Mouse (Mus musculus) liver, embryonic 16.5 days (tissue): ENCODE results near the gene Slc24a1. TPM values are rescaled to one million over a fixed set of nuclear protein-coding genes. Genes with fewer than 3 reads are reported as not detected.

ENCODE experiments used
- ATAC-seq: fragments of 200-750 bp; cut with Nextera tagmentation; 2 replicates; pipeline ENCODE4 v1.8.0; 2017; ENCODE audit warnings: low read depth, mild to moderate bottlenecking, moderate number of reproducible peaks, moderate library complexity
- H3K27ac ChIP-seq: fragments of 300-500 bp; sonication (generic); 2 replicates; pipeline ENCODE4 v1.5.1; 2014; ENCODE audit warnings: mild to moderate bottlenecking, low read length
- H3K27me3 ChIP-seq: fragments of 300-500 bp; sonication (generic); 2 replicates; pipeline ENCODE4 v1.6.1; 2014; ENCODE audit warnings: low read depth, low read length, mixed read lengths; ENCODE audit not compliant: control insufficient read depth, insufficient read depth
- H3K36me3 ChIP-seq: fragments of 300-500 bp; sonication (generic); 2 replicates; pipeline ENCODE4 v1.6.1; 2014; ENCODE audit warnings: mild to moderate bottlenecking; ENCODE audit not compliant: control insufficient read depth, insufficient read depth
- H3K4me1 ChIP-seq: fragments of 300-500 bp; sonication (generic); 2 replicates; pipeline ENCODE4 v1.6.1; 2014; ENCODE audit warnings: low read depth, low read length, mixed read lengths; ENCODE audit not compliant: control insufficient read depth
- H3K4me2 ChIP-seq: fragments of 300-500 bp; sonication (generic); 2 replicates; pipeline ENCODE4 v1.6.1; 2014; ENCODE audit warnings: low read depth, low read length, mixed read lengths
- H3K4me3 ChIP-seq: fragments of 300-500 bp; sonication (generic); 2 replicates; pipeline ENCODE4 v1.5.1; 2014; ENCODE audit warnings: low read depth, mild to moderate bottlenecking, low read length
- H3K9ac ChIP-seq: fragments of 300-500 bp; sonication (generic); 2 replicates; pipeline ENCODE4 v1.6.1; 2014; ENCODE audit warnings: low read depth, low read length
- H3K9me3 ChIP-seq: fragments of 300-500 bp; sonication (generic); replicated peaks from 2 replicates; pipeline ENCODE4 v1.6.1; 2016; ENCODE audit warnings: low read length; ENCODE audit not compliant: control insufficient read depth
- WGBS: fragments of 180-500 bp; shearing (Covaris S2); extraction: QIAGEN DNeasy Blood & Tissue Kit; methylation state at CpG from one replicate; pipeline ENCODE4 v1.1.7; 2014; ENCODE audit not compliant: insufficient replicate concordance; 5-methylcytosine and 5-hydroxymethylcytosine counted together
- polyA plus RNA-seq: library from polyadenylated mRNA; unstranded; fragments of >200 nt; fragmentation: Nextera tagmentation; extraction: Ambion mirVana; gene quantifications from 2 replicates; pipeline ENCODE4 v1.2.1, GENCODE M21; 2015

The Slc24a1 gene
- polyA plus RNA-seq, 1 experiment from 2014 or later: 0.07 TPM

- peaks cover 35% of the 10 kb centered on the region for H3K4me1 ChIP-seq
These were observed 21.2 kb downstream of the Slc24a1 start for GRCm38 (mm10) chr9:64930256-64930655.

GRCm38 (mm10) chr9:64926201-64926991 is 25.0 kb downstream of the Slc24a1 start:
- no peak overlapping the region for H3K9ac ChIP-seq
- no peak overlapping the region for H3K27ac ChIP-seq
- H3K4me2 ChIP-seq: no peak overlapping the region
- WGBS: 66% methylated on average over 8 of the region's 8 CpGs
- no peaks in the 10 kb centered on the region for H3K9me3 ChIP-seq
- peaks cover 11% of the 10 kb centered on the region for H3K36me3 ChIP-seq
- no peak overlapping the region for H3K4me3 ChIP-seq
- no peaks in the 10 kb centered on the region for H3K27me3 ChIP-seq
- ATAC-seq: peak; percentile 37; the same call in 1 of the 2 replicates
- no peaks in the 10 kb centered on the region; the same call in 1 of the 2 replicates for H3K4me1 ChIP-seq

More at GRCm38 (mm10) chr9:64930256-64930655, 21.2 kb downstream of the Slc24a1 start:
- ATAC-seq: no peak
- H3K4me2 ChIP-seq: no peak overlapping the region
- H3K27me3 ChIP-seq: no peaks in the 10 kb centered on the region
- H3K36me3 ChIP-seq: no peaks in the 10 kb centered on the region
- 59% methylated on average over 4 of the region's 4 CpGs for WGBS
- H3K4me3 ChIP-seq: no peak overlapping the region
- no peak overlapping the region for H3K9ac ChIP-seq
- no peaks in the 10 kb centered on the region for H3K9me3 ChIP-seq
- no peak overlapping the region for H3K27ac ChIP-seq

GRCm38 (mm10) chr9:64925771-64926170 is 25.6 kb downstream of the Slc24a1 start:
- no peak for ATAC-seq
- H3K4me2 ChIP-seq: no peak overlapping the region
- WGBS: 54% methylated on average over 5 of the region's 5 CpGs

GRCm38 (mm10) chr9:64918560-64918959 is 32.8 kb downstream of the Slc24a1 start:
- H3K36me3 ChIP-seq: peaks cover 54% of the 10 kb centered on the region
- H3K4me1 ChIP-seq: no peaks in the 10 kb centered on the region
- 48% methylated on average over 16 of the region's 16 CpGs for WGBS
- H3K9me3 ChIP-seq: no peaks in the 10 kb centered on the region
- H3K27me3 ChIP-seq: no peaks in the 10 kb centered on the region
- ATAC-seq: peak; percentile 50; the same call in 1 of the 2 replicates
- peak overlapping the region; percentile 36 for H3K4me3 ChIP-seq
- 0 out of 2 replicates have a peak overlapping the region, but pooled peaks have one; percentile 1 for H3K9ac ChIP-seq
- no peak overlapping the region for H3K27ac ChIP-seq
- H3K4me2 ChIP-seq: peak overlapping the region; percentile 39

More at GRCm38 (mm10) chr9:64925771-64926170, 25.6 kb downstream of the Slc24a1 start:
- no peaks in the 10 kb centered on the region for H3K27me3 ChIP-seq
- H3K4me1 ChIP-seq: no peaks in the 10 kb centered on the region; the same call in 1 of the 2 replicates
- H3K27ac ChIP-seq: no peak overlapping the region
- H3K9ac ChIP-seq: no peak overlapping the region
- H3K9me3 ChIP-seq: no peaks in the 10 kb centered on the region
- peaks cover 16% of the 10 kb centered on the region for H3K36me3 ChIP-seq
- H3K4me3 ChIP-seq: no peak overlapping the region

- H3K9ac ChIP-seq: no peak overlapping the region
- no peaks in the 10 kb centered on the region for H3K4me1 ChIP-seq
- WGBS: 52% methylated on average over 4 of the region's 4 CpGs
- peaks cover 69% of the 10 kb centered on the region for H3K36me3 ChIP-seq
- H3K27ac ChIP-seq: no peak overlapping the region
- H3K9me3 ChIP-seq: no peaks in the 10 kb centered on the region
- no peak for ATAC-seq
- H3K4me2 ChIP-seq: no peak overlapping the region
- no peak overlapping the region for H3K4me3 ChIP-seq
- no peaks in the 10 kb centered on the region for H3K27me3 ChIP-seq
These were observed 36.8 kb downstream of the Slc24a1 start for GRCm38 (mm10) chr9:64914629-64915028.

GRCm38 (mm10) chr9:64913973-64914372 is 37.4 kb downstream of the Slc24a1 start:
- Histone ChIP-seq H3K27ac (0 out of 2 replicates have a peak overlapping the region, but pooled peaks have one; percentile 27), H3K4me3 (no peak overlapping the region), H3K27me3 (no peaks in the 10 kb centered on the region), H3K4me2 (no peak overlapping the region), H3K9me3 (no peaks in the 10 kb centered on the region), H3K36me3 (peaks cover 71% of the 10 kb centered on the region), H3K9ac (no peak overlapping the region), H3K4me1 (no peaks in the 10 kb centered on the region)
- ATAC-seq: peak; percentile 52; the same call in 1 of the 2 replicates
- WGBS: 94% methylated on average over 2 of the region's 2 CpGs

GRCm38 (mm10) chr9:64913406-64913805 is 38.0 kb downstream of the Slc24a1 start:
- Histone ChIP-seq H3K9me3 (no peaks in the 10 kb centered on the region), H3K36me3 (peaks cover 66% of the 10 kb centered on the region), H3K9ac (no peak overlapping the region), H3K27me3 (no peaks in the 10 kb centered on the region), H3K4me3 (no peak overlapping the region), H3K27ac (0 out of 2 replicates have a peak overlapping the region, but pooled peaks have one; percentile 27), H3K4me2 (no peak overlapping the region), H3K4me1 (no peaks in the 10 kb centered on the region)
- 92% methylated on average over 4 of the region's 4 CpGs for WGBS
- ATAC-seq: no peak

- WGBS: 89% methylated on average over 3 of the region's 3 CpGs
- H3K27ac ChIP-seq: no peak overlapping the region
- no peak overlapping the region for H3K9ac ChIP-seq
- no peaks in the 10 kb centered on the region for H3K27me3 ChIP-seq
- no peaks in the 10 kb centered on the region for H3K9me3 ChIP-seq
- no peaks in the 10 kb centered on the region for H3K4me1 ChIP-seq
- H3K4me2 ChIP-seq: no peak overlapping the region
- no peak overlapping the region for H3K4me3 ChIP-seq
- peaks cover 79% of the 10 kb centered on the region for H3K36me3 ChIP-seq
- ATAC-seq: no peak
These were observed 44.0 kb downstream of the Slc24a1 start for GRCm38 (mm10) chr9:64907441-64907840.
